Mouse (Mus musculus) left cerebral cortex, postnatal 4 days (tissue): ENCODE measurements at regions not wholly inside any gene's neighbourhood (a gene's known extent, or its start where the extent isn't known, plus 50 kb on each side); places are given as distances from the start of the nearest gene placed in this dataset.
"Not testable (repeated sequence)": the region's sequence is repeated elsewhere in the genome, so short reads cannot be mapped to it uniquely, and the experiment has no call there.

ENCODE experiments used
- DNase-seq: peaks from one replicate; pipeline ENCODE4 v3.0.0-alpha.2; 2022
- intact Hi-C: fragments of 180-260 bp; cut with DNase I; formaldehyde crosslinking; loops from one replicate; pipeline ENCODE4 v1.15.1; 2025

DNA sequence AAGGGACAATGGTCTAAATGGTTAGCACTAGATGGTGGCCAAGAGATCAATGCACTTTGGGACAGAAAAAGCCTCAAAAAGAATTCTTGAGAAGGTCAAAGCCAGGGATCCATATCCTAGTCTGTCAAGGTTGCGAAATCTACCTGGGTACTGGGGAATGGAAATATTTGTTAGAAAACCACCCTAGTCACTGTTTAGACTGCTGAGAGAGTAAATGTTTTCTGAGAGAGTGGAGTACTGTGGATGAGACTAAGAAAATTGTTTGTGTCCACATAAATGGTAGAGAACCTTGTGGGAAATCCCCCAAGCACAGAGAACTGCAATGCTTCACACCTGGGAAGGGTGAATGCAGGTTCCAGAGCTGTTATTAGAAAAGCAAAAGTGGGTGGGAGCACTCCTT, 239.5 kb upstream of the Rarb start:
- DNase-seq = no peak
- intact Hi-C loops = no loop called here

DNA sequence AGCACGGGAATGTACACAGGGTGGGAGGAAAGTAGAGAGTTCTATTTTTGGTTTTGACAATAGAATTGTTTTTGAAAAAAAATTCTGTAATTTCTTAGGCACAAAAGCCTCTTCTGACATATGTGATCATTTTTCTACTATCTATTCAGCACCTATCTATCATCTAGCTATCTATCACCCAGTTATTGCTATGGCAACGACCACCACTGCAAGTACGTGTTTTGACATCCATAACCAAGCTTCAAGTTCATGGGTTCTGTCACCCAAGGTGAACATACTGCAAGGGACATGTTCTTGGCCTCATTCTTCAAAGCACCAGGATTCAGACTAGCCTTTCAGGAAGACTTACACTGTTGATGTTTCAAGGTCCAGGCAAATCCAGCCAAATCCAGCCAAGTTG, 238.4 kb upstream of the Rarb start:
- intact Hi-C loops = no loop called here
- DNase-seq = no peak

DNA sequence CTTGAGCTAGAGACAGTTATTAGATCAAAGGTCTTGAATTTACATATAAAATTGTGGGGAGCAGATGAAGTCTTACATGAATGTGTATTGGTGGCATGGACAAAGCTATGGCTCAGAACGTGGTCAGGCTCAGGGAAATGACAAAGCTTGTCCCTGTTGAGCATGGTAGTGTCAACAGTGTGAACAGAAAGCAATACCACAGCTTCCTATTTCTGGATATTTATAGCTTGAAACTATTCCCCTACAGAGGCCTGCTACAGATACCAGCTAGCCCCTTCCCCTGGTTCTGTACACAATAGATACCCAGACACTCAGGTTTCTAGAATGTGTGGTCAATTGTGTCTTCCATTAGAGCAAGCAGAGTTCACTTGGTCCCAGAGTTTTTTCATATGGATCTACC, 236.8 kb upstream of the Rarb start:
- DNase-seq = no peak
- intact Hi-C loops = no loop called here

DNA sequence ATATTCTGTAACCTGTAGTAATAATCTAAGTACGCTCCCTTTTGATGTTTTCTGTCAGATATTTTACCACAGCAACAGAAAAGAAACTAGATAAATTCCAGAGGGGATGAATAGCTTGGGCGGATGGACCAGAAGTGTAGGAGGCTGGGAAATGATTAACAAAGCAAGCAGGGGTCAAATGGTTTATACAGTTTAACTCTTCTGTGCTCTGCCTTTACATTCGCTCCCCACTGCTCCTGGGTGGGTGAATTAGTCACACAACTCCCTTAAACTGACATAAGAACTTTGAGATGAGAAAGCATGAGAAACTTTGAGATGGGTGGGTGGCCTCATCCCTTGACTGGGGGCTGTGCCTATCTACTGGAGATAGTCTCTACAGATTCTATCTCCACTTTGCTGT, 235.4 kb upstream of the Rarb start:
- intact Hi-C loops = no loop called here
- DNase-seq = no peak

DNA sequence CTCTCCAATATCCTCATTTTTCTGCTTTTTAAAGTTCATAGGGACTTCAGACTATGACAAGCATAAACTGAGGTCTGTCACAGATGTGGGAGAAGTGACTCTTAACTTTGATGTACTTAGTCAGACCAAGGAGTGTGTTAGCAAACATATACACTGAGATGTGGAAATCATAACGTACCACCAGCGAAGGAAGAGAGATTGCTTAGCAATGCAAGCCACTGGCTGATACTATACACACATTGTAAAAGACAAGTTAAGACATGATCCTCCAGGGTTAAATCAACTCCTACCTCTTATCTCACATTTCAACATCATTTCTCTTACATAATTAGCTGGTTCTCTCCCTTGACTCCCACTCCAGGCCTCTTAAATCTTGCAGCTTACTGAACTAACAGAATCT, 227.9 kb upstream of the Rarb start:
- DNase-seq = no peak

DNA sequence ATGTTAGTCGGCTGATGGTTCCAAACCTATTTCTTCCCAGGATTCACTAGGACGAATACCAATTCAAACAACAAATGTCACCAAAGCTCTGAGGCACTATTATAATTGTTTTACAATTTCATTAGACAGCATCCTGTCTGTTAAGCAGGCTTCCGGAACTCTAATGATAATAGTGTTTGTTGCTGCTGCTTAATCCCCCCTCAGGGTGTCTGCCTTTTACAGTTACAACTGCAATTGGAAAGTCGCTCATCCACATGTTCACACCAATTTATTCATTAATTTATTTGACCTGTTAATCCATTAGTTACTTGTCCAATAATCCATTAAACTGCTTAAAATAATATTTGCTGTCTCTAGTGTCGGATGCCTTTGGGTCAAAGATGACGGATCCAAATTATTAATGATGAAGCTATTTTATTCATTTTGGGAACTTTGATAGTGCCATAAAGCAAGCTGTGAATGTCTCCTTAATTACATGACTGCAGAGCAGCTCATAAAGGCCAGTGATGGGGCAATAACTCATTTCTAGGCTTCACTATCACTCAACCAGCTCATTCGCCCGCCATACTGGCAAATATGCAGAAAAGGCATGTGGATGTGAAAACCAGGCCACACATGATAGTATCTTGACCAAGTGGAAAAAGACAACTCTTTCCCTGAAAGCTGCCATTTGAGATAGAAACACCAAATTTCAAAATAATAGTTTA, 226.6 kb upstream of the Rarb start:
- no peak for DNase-seq
- intact Hi-C loops = no loop called here

More for the DNA sequence above, 227.9 kb upstream of the Rarb start:
- intact Hi-C loops = no loop called here

DNA sequence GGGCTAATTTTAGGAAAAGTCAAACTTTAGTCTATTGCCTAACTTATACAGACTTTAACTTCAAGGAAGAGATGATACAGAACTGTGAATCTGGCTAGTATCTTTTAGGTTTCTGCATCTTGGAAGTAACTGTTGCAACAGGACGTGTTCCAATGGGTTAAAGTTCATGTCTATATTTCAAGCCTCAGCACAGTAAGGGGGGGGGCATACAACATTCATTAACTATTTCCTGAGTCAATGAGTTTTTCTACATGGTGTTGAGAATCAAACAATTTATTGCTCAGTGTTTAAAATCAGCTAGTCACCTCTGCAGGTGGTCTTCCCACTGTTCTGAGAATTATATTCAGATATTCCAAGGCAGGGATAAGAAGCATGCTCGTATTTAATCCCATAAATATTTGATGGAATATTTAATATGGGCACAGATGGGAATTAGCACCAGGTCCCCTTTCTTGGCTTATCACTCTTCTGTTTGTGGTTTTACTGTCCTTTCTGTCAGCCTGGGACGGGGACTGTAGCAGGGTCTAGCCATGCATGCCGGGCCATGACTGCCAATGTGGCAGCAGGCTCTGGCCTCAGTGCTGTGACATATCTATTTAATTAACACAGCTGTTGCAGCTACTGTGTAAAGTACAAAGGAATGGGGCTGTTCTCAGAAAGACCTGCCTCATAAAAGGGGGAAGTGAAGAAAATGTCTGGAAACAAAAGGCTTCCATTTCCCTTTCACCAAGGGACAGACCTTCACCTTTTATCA, 201.8 kb upstream of the Rarb start:
- DNase-seq = peak; percentile 15
- intact Hi-C loops = no loop called here

DNA sequence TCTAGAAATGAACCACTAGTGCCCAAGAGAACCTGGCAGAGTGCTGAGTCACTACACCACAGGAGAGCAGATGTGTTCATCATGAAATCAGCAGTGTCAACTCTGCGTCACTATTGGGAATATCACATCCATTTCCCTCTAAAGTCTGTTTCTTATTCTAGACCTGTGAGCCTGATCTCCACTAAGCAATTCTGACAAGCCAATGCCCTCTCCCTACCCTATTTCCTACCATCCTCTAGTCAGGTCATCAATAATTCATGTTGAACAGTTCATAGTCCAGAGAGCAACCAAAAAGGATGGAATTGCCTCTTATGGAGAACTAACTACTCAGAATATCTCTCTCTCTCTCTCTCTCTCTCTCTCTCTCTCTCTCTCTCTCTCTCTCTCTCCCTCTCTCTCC, 194.0 kb upstream of the Rarb start:
- DNase-seq = no peak
- intact Hi-C loops = no loop called here

DNA sequence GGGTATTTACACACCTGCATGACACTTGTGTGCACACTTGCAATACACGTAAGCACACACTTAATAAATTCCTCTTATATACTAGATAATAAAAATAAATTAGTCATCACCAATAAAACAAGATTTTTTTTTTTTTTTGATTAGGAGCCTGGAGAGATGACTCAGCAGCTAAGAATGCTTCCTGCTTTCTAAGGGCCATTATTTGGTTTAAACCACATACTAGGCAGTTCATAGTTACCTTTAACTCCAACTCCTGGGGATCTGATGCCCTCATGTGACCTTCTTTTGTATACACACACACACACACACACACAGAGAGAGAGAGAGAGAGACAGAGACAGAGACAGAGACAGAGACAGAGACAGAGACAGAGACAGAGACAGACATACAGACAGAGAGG, 193.2 kb upstream of the Rarb start:
- intact Hi-C loops = no loop called here

DNA sequence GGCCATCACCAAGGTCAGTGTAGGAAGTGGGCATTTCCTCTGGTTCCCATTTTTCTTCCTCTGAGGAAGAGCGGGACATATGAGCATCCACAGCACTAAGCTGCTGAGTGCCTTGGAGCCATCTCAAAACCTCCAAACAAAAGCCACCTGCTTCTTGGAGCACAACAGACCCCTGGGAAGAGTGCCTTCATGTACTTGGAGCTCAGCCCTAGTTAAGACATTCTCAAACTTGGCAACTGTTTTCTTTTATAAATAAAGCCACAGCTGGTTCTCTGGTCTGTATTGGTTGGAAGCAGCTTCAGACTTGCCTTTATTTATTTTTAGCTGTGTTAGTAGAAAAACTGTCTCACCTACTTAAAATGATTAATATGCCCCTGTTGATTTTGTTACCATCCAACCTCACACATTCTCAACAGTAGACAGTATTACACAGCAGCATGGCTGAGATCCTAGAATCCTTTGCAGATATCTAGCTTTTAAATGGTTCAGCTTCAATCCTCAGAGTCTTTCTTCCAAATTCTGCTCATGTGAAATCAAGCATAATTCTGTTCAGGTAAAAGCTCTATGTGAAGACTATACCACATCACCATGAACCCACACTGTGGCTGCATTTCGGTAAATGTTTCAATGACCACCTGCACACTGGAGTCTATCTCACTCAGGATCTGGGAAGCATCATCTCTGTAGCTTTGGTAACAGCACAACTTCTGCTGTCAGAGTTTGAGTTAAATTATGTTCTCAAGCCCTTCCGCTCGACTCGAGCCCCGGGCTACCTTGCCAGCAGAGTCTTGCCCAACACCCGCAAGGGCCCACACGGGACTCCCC, 186.4 kb upstream of the Rarb start:
- intact Hi-C loops = no loop called here
- no peak for DNase-seq

More for the DNA sequence above, 193.2 kb upstream of the Rarb start:
- no peak for DNase-seq

DNA sequence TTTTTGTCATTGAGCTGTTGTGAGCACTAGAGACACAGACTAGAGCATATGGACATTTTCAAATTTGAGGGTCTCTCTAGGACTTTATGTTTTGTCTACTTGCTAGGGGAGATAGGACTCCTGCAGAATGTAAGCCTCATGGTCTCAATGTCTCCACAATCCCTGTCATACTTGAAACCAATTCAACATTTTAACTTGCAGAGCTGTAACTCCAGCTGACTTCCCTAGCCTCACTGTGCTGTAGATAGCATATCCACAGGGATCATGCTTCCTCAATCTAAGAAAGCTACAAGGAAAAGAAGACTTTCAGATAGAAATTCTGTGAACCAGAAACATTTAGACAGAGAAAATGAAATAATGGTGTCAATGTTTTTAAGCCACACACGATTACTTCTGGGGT, 185.8 kb upstream of the Rarb start:
- intact Hi-C loops = no loop called here
- DNase-seq = no peak

DNA sequence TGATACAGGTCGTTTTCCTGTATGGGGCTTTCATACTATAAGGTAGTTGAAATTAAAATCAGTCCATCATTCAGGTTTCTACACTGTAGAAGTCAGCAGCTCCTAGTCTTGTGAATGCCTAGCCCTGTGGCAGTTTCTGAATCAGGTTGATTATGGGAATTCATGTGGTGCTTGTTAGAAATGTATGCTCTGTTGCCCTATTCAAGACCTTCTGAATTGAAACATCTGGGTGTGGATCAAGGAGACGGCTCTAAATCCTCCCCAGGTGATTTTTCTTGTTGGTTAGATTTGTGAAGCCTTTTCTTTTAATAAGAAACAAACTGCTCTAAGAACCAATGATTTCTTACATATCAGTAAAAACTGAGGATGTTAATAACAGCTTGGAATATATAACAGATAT, 177.8 kb upstream of the Rarb start:
- no peak for DNase-seq
- intact Hi-C loops = no loop called here

DNA sequence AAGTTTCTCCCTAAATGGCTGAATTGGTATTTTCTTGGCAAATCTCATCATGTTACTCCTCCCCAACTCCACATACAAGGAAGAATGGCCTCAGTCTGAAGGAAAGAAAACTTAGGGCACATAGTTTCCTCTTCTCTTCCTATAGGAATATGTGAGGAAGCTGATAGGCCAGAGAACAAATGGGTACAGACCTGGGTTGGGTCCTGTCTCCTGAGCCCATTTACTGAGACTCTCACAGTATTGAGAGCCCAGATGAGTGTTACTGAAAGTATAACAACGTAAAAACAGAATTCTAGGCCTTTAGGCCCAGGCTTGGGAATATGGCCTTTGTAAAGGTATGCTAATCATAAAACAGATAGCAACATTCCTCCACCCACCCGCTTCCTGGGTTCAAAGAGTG, 152.0 kb upstream of the Rarb start:
- DNase-seq, intact Hi-C loops: not testable (repeated sequence)

DNA sequence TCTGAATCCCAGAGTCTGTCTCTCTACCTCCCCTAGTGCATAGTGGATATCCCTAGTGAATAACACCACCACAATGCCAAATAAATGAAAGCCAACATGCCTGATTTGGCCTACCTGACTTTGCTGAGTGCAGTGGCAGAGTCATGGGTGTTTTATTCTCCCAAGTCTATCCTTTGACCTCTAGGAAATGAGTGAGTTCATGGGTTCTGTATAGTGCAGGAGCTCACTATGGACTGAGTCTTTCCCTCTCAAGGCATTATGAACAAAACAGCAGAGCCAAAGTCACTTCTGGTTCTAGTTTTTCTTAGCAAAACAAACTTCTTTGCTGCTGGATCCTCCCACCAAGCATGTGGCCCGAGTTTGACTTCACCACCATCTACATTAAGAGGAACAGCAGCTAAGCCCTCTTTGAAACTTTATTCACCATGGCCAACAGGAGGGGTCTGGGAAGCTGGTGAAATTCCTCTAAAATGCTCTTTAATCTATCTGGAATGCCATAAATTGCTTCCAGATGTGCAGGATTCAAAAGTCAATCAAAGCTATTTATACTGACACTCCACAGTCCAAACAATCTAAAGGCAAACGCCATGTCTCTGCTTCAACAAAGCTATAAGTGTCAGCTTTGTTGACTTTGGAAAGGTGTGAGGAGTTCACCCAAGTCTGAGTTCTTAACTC, 145.9 kb upstream of the Rarb start:
- intact Hi-C loops = no loop called here
- no peak for DNase-seq

DNA sequence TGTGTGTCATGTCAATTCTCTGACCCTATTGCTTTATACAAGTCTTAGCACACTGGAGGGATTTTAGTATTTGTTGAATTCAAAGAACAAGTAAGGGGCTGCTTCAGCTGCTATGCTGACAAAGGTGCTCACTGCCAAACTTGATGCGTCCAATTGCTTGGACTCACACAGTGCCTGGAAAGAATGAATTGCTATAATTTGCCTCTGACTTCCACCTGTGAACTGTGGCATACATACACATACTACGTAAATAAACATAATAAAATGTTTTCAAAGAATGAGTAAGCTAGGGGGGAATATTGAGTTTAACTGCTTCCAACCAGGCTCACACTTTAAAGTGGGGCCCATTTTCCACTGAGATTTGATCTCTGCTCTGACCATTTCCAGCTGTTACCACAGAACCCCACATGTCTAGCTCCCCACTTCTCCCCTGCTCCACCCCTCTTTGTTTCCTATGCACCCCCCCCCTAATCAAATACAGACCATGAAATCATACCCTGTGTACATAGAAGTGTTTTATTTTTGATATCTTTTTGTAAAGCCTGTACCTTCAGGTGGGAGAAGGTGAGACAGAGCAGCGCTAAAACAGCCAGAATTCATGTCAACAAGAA, 143.4 kb upstream of the Rarb start:
- intact Hi-C loops = no loop called here
- DNase-seq = no peak

DNA sequence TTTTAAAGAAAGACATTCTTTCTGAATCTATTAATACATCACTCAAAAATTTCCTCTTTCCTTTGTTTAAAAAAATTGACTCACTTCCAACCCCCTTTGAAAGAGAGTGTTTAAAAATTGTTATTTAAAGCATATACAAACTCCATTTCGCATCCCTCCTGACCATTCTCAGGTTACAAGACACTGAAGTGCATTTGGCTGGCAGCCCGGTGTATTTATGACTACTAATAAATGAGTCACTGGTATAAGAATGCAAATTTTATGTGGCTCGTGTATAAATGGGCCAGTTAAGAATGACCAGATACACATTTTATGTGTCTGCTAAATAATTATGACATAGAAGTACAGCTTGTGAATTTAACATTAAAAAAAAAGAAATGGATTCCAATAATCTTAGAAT, 138.8 kb upstream of the Rarb start:
- intact Hi-C loops = no loop called here
- DNase-seq = no peak

DNA sequence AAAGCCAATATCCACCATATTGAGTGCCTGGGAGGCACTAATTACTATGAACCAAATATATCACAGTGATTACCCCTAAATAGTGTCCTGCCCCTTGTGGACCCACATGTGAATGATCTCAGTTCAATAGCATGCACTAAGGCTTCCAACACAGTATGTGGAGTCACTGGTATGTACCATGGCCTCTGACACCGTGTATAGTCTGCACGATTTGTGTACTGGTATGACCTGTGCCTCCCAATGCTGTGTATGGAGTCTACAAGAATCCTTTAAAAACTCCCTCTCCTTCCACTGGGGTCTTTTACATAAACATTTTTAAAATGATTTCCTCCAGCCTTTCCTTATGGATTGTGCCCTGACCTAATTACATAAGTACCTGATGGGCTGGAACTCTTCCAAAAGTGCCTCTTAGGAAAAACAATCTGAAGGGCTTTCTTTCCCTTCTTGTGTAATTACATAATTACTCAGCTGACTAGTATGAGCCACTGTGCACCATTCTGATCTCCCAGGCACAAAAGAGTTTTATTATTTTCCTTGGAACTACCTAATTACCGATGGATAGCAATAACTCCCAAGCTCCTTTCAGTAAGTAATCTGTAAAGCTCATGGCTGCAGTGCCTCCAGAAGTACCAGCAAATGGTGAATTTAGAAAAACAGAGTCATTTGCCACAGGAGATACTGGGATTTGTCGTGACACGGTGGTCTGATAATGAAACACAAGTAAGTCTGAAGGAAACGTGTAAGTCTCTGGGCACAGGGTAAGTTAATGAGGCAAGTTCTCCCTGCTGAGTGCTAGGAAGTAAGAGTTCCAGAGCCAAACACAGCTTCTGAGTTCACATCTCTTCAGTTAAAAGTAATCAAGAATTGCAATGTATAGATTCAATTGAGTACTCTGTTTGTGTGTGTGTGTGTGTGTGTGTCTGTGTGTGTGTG, 135.8 kb upstream of the Rarb start:
- intact Hi-C loops = no loop called here
- DNase-seq = no peak

DNA sequence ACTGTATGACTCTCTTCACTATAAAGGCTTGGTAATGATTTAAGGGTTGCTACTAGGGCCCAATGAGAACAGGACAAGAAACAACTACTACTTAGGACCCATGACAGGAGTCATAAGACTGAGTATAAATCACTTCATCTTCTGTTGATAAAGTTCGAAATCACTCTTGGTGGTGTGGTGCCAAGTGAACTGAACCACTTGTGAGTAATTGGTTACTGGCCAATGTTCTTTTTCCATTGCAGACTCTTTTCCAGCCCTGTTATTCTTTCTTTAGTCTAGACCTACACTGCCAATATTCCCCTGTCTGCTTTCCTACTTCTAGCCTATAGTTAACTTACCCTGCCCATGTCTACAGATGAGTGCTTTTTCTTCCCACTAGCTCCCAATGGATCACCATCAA, 129.8 kb upstream of the Rarb start:
- DNase-seq = no peak
- intact Hi-C loops = no loop called here

DNA sequence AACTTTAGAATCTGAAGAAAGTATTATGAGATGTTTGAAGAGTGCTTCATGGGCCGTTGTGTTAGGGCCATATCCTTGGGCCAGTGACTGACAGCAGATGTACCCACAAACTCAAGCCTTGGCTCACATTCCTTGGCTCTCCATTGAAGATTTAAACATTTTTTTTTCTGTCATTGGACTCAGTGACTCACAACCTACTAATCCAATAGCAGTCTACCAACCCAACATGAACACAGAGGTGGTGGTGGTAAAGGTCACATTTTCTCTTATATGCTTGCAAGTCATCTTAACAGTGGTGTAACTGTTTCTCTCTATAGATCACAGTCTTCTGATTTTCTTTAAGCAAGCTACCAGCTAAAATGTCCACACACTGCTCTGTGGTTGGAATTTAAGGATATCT, 125.5 kb upstream of the Rarb start:
- DNase-seq = no peak
- intact Hi-C loops = no loop called here

DNA sequence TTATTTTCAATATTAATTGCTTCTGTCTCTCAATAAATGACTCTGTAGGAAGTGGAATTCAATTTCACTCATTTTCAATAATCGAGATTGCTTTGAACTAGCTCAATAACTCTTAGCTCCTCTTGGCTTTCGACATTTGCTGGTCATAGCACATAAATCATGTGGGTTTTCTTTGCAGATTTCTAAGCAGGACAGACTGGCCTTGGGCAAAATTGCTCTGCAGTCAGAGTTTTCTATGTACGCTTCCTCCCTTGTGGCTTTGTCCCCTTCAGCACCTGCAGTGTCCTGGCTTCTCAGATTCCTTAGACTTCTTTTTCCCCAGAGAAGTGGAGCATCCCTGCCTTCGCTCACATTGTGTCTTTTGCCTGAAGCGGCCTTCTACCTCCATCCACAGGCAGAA, 124.6 kb upstream of the Rarb start:
- no peak for DNase-seq
- intact Hi-C loops = no loop called here
